Mouse (Mus musculus) natural killer cell, adult 2 months (primary cell): Measurements from ENCODE around the gene Alk.

Source experiments
- DNase-seq, 2 experiments: peaks; one replicate each; pipeline ENCODE4 v3.0.0; 2022; ENCODE audit warnings: low spot score in 2 of 2

The Alk gene

GRCm38 (mm10) chr17:71875492-71875891 is 728.9 kb downstream of the Alk start:
- no peak for DNase-seq

DNA sequence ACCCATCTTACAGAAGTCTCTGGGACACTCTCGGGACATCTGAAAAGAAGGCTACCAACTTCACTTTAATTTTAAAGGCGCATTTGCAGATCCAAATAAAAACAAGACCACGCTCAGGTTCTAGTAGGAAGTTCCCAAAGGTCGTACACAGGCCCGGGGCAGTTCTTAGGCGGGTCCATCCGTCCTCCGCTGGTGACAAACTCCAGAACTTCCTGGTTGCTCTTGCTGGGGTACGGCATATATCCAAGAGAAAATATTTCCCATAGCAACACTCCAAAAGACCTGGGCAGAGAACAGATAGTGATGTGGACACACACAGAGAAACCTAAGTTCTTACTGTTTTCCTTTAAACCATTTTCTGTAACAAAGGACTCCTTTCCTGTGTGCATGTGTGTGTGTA is 729.6 kb downstream of the Alk start:
- DNase-seq: no peak

DNA sequence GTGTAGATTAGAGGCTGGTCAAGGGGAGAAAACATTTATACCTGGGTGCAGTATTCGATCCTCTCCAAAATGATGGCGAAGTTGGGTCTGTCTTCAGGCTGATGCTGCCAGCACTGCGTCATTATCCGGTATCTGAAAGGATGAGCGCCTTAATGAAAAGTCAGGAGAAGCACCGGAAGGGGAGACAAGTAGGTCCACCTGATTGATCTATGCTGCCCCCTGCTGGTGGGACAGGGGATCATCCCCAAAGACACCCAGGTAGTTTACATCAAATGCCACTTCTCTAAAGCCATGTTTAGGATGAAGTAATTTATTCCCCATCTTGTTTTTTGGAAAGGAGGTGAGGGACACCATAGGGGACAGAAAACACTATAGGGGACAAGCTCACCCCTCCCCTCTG is 730.4 kb downstream of the Alk start:
- DNase-seq: peak; percentile 58 to 62

- peak; percentile 23 to 24 for DNase-seq
These were observed 731.5 kb downstream of the Alk start for GRCm38 (mm10) chr17:71872976-71873375.

DNA sequence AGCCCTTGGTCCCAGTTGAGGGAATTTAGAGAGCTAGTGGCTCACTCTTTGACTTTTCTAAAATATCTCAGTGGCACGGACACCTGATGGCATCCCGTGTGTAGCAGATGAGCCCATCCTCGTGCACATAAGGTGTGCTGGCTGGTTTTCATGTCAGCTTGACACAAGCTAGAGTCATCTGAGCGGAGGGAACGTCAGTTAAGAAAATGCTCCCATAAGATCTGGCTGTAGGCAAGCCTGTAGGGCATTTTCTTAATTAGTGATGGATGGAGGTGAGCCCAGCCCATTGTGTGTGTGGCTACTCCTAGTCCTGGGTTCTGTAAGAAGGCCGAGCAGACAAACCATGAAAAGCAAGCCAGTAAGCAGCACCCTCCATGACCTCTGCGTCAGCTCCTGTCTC is 732.4 kb downstream of the Alk start:
- DNase-seq: no peak

GRCm38 (mm10) chr17:71870641-71871040 is 733.8 kb downstream of the Alk start:
- no peak for DNase-seq

- no peak for DNase-seq
These were observed 734.2 kb downstream of the Alk start for GRCm38 (mm10) chr17:71870232-71870621.

- peak; percentile 2 to 4 for DNase-seq
These were observed 734.8 kb downstream of the Alk start for GRCm38 (mm10) chr17:71869372-71870231.

GRCm38 (mm10) chr17:71868828-71869227 is 735.6 kb downstream of the Alk start:
- DNase-seq: no peak

DNA sequence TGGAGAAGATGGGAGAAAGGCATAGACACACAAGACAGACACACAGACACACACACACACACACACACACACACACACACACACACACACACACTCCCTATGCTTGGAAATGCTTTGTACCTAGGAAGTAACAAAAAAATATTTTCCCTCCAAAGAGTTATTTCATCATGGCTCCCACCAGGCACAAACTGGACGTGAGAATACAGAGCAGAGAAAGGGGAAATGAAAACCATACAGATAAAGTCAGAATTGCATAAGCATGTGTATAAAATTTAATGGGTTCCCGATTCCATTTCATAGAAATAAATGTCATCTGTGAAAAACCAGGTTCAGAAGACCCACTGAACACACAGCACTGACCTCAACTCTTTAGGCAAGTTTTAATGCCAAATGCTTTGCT is 736.5 kb downstream of the Alk start:
- DNase-seq: no peak

- no peak for DNase-seq
These were observed 739.0 kb downstream of the Alk start for GRCm38 (mm10) chr17:71865437-71865836.

- DNase-seq: no peak
These were observed 740.4 kb downstream of the Alk start for GRCm38 (mm10) chr17:71864039-71864438.

GRCm38 (mm10) chr17:71862895-71863294 is 741.5 kb downstream of the Alk start:
- DNase-seq: no peak

DNA sequence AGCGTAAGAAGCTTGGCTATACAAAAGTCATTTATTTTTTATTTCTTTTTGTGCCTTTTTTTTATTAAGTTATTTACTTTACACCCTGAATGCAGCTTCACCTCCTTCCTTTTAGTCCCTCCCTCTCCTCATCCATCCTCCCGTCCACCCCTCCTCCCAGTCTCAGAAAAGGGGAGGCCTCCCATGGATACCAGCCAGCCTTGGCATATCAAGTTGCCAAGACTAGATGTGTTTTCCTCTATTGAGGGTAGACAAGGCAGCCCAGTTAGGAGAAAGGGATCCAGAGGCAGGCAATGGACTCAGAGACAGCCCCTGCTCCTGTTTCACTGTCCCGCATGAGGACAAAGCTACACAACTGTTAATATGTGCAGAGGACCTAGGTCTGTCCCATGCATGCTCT is 742.2 kb downstream of the Alk start:
- no peak for DNase-seq

DNA sequence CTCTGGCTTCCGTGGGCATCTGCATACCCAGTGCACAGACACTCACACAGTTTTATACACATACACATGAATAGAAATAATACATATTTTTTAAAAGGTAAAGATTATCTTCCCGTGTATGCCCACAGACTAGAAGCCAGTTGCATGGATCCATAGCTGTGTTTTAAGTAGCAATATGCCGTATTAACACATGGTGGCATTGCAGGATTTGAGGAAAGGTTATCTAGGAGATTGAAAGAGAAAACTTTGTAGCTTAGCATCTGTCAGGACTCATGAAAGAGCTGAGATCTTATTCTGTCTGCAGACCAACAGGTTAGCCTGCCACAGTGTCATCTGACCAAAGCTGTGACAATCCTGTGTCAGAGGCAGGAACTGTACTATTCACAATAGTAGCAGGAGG is 772.5 kb downstream of the Alk start:
- no peak for DNase-seq

DNA sequence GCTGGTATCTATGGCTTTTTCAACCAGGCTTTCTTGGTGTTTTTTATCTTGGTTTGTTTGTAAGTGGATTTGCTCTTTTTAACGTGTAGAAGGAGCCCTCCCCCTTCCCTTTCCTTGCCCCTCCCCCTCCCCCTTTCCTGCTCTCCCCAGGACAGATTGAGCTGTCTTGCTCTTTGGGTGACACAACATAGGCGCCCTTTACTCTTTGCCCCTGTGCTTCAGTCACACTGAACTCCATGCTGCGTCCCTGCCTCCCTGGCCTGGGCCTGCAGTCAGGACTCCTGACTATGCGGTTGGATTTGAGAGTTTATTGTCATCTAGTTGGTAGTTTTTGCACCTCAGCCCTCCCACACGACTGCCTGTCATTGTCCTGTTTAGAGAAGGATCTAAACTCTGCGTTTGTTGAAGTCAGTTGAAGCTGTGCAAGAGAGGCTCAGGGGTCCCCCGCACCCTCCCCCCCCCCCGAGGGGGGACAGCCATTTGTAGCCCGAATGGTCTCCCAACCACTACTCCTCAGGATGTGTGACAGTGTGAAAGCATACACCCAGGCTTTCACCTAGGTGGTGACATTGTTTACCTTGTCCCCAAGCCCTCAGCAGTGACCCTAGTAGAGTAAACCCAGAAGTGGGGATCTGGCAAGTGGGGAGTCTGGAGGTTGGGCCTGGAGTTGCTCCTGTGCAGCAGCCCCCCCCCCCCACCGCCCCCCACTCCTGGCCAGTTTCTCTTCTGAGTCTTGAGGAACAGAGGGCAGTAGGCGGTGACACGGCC is 775.6 kb downstream of the Alk start:
- no peak for DNase-seq

- peak in 1 of 2 experiments; percentile 6 for DNase-seq
These were observed 776.8 kb downstream of the Alk start for GRCm38 (mm10) chr17:71827627-71828026.

DNA sequence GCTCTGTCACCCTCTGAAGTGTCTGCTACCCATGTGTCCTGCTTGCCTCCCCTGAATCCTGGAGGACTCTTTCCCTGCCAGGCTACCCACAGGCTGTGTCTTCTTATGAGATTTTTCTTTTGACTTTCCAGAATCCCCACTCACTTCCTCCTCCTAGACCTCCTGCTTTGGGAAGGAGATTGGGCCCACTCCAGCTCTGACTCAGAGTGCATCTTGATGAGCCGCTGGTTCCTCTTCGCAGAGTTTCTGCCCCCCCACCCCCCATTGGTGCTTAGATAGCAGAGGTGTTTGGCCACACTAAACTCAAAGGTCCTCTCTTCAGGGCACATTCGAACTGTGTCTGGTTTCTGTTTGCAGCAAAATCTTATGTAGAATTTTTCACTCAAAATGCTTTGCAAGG is 777.8 kb downstream of the Alk start:
- peak; percentile 14 to 52 for DNase-seq

GRCm38 (mm10) chr17:71823622-71824306 is 780.7 kb downstream of the Alk start:
- DNase-seq: no peak
